Mouse (Mus musculus): Measurements from ENCODE around the gene Slit3. TPM values are rescaled to one million over a fixed set of nuclear protein-coding genes. Genes with fewer than 3 reads are reported as not detected.

Slit3 gene
- polyA plus RNA-seq, 1 experiment from 2014 or later: 15.0 TPM

DNA sequence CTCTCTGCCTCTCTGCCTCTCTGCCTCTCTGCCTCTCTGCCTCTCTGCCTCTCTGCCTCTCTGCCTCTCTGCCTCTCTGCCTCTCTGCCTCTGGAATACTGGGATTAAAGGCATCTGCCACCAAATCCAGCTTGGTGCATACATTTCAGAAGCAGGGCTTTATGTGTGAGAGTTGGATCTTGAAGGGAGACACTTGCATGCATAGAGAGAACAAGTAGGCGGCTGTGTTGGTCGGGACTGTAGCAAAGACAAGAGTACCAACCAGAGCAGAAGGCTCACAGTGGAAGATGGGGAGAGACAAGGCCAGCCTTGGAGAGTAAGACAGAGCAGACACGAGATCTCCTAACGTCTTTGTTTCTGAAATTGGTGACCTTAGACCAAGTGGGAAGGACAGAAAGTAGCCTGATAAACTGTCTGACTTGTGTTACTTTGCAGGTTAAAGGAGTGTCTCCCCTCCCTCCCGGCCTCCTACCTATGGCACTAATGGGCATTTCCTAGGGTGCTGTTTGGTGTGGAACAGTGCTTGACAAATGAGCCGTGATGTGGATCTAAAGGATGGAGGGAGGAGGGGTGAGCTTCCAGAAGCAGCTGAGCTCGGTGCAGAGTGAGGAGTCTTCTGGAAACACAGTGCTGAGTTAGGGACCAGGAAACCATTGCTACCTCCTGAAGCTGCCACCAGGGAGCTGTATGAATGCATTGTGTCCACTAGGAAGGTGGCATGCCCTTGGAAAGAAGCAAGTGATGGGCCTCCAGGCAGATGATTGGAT, 569.7 kb downstream of the Slit3 start:
- no peak for DNase-seq (ENCODE audit: low spot score)
- WGBS: 72% methylated on average over 7 of the region's 7 CpGs
- H3K36me3 ChIP-seq: peaks cover 32% of the 10 kb centered on the region
- H3K4me1 ChIP-seq: no peaks in the 10 kb centered on the region
- H3K27me3 ChIP-seq (ENCODE audit: low read depth, poor library complexity, severe bottlenecking): peaks cover 15% of the 10 kb centered on the region
- H3K4me3 ChIP-seq: no peak overlapping the region
- no peaks in the 10 kb centered on the region for H3K9me3 ChIP-seq (replicated peaks)
- no peak overlapping the region for H3K27ac ChIP-seq (replicated peaks)

DNA sequence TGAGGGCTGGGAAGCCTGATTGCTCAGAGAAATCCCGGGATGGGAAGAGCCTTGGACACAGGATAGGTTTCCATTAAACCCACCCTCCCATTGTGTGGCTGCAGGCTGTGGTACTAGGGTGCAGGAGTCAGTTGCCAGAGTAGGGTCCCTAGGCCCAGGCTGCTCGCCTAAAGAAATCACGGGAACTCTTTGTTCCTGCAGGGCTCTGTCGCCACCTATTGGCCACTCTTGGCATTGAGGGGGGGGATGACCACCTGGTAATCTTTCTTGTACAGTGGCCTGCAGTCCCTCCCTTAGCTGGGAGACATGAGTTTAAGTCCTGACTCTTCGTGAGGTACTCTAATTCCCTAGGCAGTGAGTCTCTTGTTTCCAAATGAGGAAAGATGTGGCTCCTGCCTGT, 572.1 kb downstream of the Slit3 start:
- DNase-seq (ENCODE audit: low spot score): peak; percentile 83
- 11% methylated on average over 5 of the region's 5 CpGs for WGBS
- no peak overlapping the region for H3K4me3 ChIP-seq

DNA sequence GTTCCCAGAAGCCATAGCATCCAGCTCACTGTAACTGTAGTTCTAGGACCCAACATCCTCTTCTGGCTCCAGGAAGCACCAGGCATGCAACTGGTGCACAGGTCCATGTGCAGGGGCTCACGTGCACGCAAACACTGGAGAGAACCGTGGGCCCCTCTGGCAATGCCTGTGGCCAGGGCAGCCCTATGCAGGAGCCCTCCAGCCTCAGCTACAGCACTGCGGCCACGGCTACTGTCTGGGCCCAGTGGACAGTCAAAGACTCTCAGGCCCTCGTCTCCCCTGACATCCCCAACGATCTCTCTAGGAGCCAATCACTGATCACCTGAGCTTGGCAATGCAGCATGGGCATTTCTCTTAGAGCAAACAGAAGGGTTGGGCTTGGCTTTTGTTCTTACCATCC, 572.6 kb downstream of the Slit3 start:
- H3K9me3 ChIP-seq (replicated peaks): no peaks in the 10 kb centered on the region
- no peak for DNase-seq (ENCODE audit: low spot score)
- peaks cover 10% of the 10 kb centered on the region for H3K36me3 ChIP-seq
- H3K4me3 ChIP-seq: no peak overlapping the region
- no peak overlapping the region for H3K27ac ChIP-seq (replicated peaks)
- WGBS: 80% methylated on average over 7 of the region's 7 CpGs
- H3K4me1 ChIP-seq: no peaks in the 10 kb centered on the region
- peaks cover 15% of the 10 kb centered on the region for H3K27me3 ChIP-seq (ENCODE audit: low read depth, poor library complexity, severe bottlenecking)

More for the DNA sequence above, 572.1 kb downstream of the Slit3 start:
- H3K27ac ChIP-seq (replicated peaks): peak overlapping the region; percentile 10
- no peaks in the 10 kb centered on the region for H3K9me3 ChIP-seq (replicated peaks)
- H3K27me3 ChIP-seq (ENCODE audit: low read depth, poor library complexity, severe bottlenecking): peaks cover 15% of the 10 kb centered on the region
- H3K4me1 ChIP-seq: no peaks in the 10 kb centered on the region
- H3K36me3 ChIP-seq: peaks cover 15% of the 10 kb centered on the region

DNA sequence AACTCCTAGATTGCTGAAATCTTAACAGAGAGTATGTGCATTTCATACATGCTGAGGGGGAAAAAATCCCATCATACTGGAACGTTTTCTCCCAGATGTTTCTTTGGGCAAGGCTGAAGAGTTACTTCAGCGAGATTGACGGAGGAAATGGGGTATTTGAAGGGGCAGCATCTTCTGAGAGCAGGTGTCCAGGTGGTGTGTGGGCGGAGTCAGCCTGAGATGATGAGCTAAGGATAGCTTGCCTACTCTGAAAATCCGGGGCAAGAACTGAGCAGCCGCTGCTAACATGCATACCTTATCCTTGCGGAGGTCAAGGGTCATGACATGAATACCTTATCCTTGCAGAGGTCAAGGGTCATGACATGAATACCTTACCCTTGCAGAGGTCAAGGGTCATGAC, 576.5 kb downstream of the Slit3 start:
- Histone ChIP-seq H3K4me3 (no peak overlapping the region), H3K27me3 (ENCODE audit: low read depth, poor library complexity, severe bottlenecking) (peaks cover 8% of the 10 kb centered on the region), H3K27ac (replicated peaks) (no peak overlapping the region), H3K4me1 (no peaks in the 10 kb centered on the region), H3K9me3 (replicated peaks) (no peaks in the 10 kb centered on the region), H3K36me3 (peaks cover 8% of the 10 kb centered on the region)
- no peak for DNase-seq (ENCODE audit: low spot score)
- WGBS: 93% methylated on average over 7 of the region's 7 CpGs

DNA sequence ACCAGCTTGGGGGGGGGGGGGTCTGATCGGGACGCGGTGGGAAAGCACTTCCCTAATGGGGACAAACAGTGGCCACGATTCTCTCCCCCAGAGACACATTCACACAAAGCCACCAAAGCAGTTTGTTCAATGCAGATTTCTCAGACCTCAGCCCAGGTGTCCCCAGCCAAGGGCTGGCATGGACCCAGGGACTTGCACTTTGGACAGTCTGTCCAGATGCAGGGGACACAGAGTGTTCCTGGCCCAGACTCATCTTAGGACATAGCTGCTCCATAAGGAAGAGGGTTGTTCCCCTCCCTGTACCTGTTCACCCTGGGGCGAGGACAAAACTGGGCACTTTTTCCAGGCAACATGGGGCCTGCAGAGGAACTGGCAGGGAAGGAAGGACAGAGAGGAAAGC, 577.9 kb downstream of the Slit3 start:
- 86% methylated on average over 5 of the region's 5 CpGs for WGBS
- peaks cover 22% of the 10 kb centered on the region for H3K36me3 ChIP-seq

DNA sequence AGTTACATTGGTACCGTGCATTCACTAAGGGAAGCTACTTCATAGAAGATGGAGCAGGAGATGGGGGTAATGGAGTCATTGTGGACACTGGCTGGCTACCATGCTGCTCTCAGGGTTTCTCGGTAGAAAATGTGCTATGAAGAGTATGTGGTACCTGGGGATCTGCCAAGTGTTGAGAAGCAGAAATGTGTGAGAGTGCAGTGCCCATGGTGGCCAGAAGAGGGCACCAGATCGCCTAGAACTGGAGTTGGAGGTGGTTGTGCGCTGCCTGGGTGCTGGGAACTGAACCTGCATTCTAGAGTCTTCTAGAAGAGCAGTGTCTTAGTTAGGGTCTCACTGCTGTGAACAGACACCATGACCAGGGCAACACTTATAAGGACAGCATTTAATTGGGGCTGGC, 582.4 kb downstream of the Slit3 start:
- DNase-seq (ENCODE audit: low spot score): no peak
- no peak overlapping the region for H3K27ac ChIP-seq (replicated peaks)

More for the DNA sequence above, 577.9 kb downstream of the Slit3 start:
- DNase-seq (ENCODE audit: low spot score): no peak
- no peak overlapping the region for H3K4me3 ChIP-seq
- H3K4me1 ChIP-seq: no peaks in the 10 kb centered on the region
- H3K27ac ChIP-seq (replicated peaks): no peak overlapping the region
- peaks cover 11% of the 10 kb centered on the region for H3K9me3 ChIP-seq (replicated peaks)
- H3K27me3 ChIP-seq (ENCODE audit: low read depth, poor library complexity, severe bottlenecking): no peaks in the 10 kb centered on the region

DNA sequence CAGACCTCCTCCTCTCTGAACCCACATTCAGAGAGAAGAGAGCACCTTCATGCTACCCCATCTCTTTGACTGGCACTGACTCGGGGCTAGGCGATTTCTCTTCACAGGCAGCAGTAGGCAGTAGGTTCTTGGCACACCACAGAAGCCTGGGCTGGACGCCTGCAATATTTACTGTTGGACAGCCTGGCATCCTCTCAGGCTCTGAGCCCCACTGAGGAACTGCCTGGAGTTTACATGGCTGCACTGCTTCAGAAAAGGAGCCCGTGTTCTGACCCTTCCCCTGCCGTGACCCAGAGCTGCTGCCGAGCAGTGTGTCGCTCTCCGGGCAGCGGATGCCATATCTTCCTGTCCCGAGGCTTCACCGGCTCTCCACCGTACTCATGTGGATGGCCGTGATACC, 583.4 kb downstream of the Slit3 start:
- peaks cover 50% of the 10 kb centered on the region for H3K36me3 ChIP-seq

More for the DNA sequence above, 582.4 kb downstream of the Slit3 start:
- Histone ChIP-seq H3K27me3 (ENCODE audit: low read depth, poor library complexity, severe bottlenecking) (no peaks in the 10 kb centered on the region), H3K4me1 (peaks cover 3% of the 10 kb centered on the region; the same call in 1 of the 2 replicates), H3K36me3 (peaks cover 51% of the 10 kb centered on the region), H3K9me3 (replicated peaks) (peaks cover 18% of the 10 kb centered on the region), H3K4me3 (no peak overlapping the region)
- 76% methylated on average over 4 of the region's 4 CpGs for WGBS

DNA sequence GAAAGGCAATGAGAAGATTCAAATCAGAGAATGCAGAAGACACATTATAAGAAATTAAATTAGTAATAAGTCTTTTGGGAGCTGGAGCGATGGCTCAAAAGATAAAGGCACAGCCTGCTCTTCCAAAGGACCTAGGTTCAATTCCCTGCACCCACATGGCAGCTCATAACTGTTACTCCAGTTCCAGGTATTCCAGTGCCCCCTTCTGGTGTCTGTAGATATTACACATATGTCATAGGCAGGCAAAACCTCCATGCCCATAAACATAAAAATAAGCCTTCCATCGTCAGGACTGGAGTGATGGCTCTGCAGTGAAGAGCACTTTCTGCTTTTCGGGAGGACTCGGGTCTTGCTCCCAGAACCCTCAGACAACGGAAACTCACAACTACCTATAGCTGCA, 583.9 kb downstream of the Slit3 start:
- DNase-seq (ENCODE audit: low spot score): no peak
- peaks cover 3% of the 10 kb centered on the region; the same call in 1 of the 2 replicates for H3K4me1 ChIP-seq
- H3K36me3 ChIP-seq: peaks cover 48% of the 10 kb centered on the region
- 94% methylated on average over 5 of the region's 5 CpGs for WGBS
- peaks cover 18% of the 10 kb centered on the region for H3K9me3 ChIP-seq (replicated peaks)
- no peak overlapping the region for H3K27ac ChIP-seq (replicated peaks)
- no peaks in the 10 kb centered on the region for H3K27me3 ChIP-seq (ENCODE audit: low read depth, poor library complexity, severe bottlenecking)
- H3K4me3 ChIP-seq: no peak overlapping the region

More for the DNA sequence above, 583.4 kb downstream of the Slit3 start:
- Histone ChIP-seq H3K4me3 (no peak overlapping the region), H3K9me3 (replicated peaks) (peaks cover 18% of the 10 kb centered on the region), H3K27ac (replicated peaks) (no peak overlapping the region), H3K4me1 (peaks cover 3% of the 10 kb centered on the region; the same call in 1 of the 2 replicates), H3K27me3 (ENCODE audit: low read depth, poor library complexity, severe bottlenecking) (no peaks in the 10 kb centered on the region)
- WGBS: 97% methylated on average over 13 of the region's 13 CpGs
- no peak for DNase-seq (ENCODE audit: low spot score)

DNA sequence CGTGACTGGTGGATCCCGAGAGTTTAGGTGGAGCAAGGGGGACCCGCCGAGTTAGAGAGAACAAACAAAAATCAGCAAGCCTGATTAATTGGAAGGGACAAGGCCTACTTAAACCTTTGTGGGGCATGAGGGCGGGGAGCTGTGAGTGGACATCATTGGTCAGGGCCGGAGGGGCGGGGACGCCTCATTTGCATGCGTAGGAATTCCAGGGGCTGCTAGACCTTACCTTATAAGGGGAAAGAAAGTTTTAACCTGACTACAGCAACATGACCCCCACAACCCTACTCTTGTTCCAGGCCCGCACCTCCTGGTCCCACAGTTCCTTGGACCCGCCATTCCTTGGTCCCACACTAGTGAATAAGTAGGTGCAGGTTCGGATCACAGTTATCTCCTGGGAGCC, 586.4 kb downstream of the Slit3 start:
- WGBS: 91% methylated on average over 12 of the region's 12 CpGs
- Histone ChIP-seq H3K36me3 (peaks cover 43% of the 10 kb centered on the region), H3K4me1 (peaks cover 3% of the 10 kb centered on the region; the same call in 1 of the 2 replicates), H3K4me3 (no peak overlapping the region), H3K27me3 (ENCODE audit: low read depth, poor library complexity, severe bottlenecking) (no peaks in the 10 kb centered on the region), H3K27ac (replicated peaks) (no peak overlapping the region), H3K9me3 (replicated peaks) (peaks cover 23% of the 10 kb centered on the region)
- no peak for DNase-seq (ENCODE audit: low spot score)

DNA sequence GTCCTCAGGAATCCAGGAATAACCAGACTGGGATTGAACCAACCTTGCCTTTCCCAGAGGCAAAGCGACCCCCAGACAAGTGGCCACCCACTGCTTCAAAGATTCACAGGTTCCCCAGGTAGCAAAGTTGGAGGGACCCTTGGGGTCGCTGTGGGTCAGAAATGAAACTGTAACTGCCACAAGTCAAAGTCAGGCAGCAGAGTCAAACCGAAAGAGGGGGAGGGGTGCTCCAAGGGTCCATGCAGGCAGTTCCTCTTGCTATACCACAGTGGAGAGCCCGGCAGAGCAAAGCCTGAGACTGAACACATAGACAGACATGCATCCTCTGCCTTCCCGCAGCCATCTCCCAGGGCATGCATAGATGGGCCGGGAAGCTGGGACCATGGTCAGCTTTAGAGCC, 590.3 kb downstream of the Slit3 start:
- Histone ChIP-seq H3K9me3 (replicated peaks) (peaks cover 5% of the 10 kb centered on the region; the same call in 1 of the 2 replicates), H3K27ac (replicated peaks) (no peak overlapping the region), H3K36me3 (peaks cover 13% of the 10 kb centered on the region), H3K4me3 (no peak overlapping the region), H3K4me1 (peaks cover under 1% of the 10 kb centered on the region; the same call in 1 of the 2 replicates), H3K27me3 (ENCODE audit: low read depth, poor library complexity, severe bottlenecking) (no peaks in the 10 kb centered on the region)
- DNase-seq (ENCODE audit: low spot score): no peak
- WGBS: 78% methylated on average over 6 of the region's 6 CpGs

DNA sequence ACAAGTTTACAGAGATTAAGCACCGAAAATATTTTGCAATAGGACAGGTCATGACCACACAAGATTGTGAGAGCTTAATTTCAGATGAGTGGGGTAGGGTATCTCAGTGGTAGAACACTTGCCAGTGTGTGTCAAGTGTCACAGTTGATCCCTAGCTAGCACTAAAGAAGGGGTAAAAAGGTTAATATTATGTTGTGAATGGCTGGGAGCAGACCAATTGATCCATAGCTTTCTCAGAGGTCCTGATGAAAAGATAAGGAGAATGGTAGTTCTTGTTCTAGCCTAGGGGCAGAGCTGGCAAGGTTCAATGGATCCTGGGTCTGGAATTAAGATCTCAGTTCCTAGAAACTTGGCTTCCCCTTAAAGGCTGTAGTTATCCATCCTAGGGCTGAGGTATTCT, 597.9 kb downstream of the Slit3 start:
- 84% methylated on average over 1 of the region's 1 CpGs for WGBS
- Histone ChIP-seq H3K4me3 (no peak overlapping the region), H3K36me3 (no peaks in the 10 kb centered on the region), H3K4me1 (no peaks in the 10 kb centered on the region), H3K27ac (replicated peaks) (no peak overlapping the region), H3K27me3 (ENCODE audit: low read depth, poor library complexity, severe bottlenecking) (no peaks in the 10 kb centered on the region), H3K9me3 (replicated peaks) (no peaks in the 10 kb centered on the region)
- no peak for DNase-seq (ENCODE audit: low spot score)

DNA sequence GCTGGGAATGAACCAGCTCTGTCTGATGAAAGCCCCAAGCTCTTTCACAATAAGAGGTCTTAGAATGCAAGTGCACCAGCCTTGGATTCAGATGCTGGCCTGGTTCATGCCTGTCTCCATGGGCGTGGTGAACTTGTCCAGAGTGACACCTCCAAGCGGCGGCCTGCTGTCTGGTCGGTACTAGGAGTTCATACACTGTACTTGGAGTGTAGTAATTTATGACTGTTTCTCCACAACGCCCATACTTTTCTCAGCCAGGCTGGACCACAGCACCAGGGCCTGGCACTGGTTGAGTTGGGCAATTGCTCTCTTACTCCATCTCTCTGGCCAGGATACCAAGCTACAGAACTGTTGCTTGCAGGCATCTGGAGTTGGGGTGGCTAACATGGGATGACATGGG, 602.9 kb downstream of the Slit3 start:
- H3K9me3 ChIP-seq (replicated peaks): no peaks in the 10 kb centered on the region
- DNase-seq (ENCODE audit: low spot score): no peak
- no peaks in the 10 kb centered on the region for H3K36me3 ChIP-seq
- H3K4me1 ChIP-seq: no peaks in the 10 kb centered on the region
- H3K4me3 ChIP-seq: no peak overlapping the region
- no peaks in the 10 kb centered on the region for H3K27me3 ChIP-seq (ENCODE audit: low read depth, poor library complexity, severe bottlenecking)
- no peak overlapping the region for H3K27ac ChIP-seq (replicated peaks)
- WGBS: 89% methylated on average over 5 of the region's 5 CpGs

DNA sequence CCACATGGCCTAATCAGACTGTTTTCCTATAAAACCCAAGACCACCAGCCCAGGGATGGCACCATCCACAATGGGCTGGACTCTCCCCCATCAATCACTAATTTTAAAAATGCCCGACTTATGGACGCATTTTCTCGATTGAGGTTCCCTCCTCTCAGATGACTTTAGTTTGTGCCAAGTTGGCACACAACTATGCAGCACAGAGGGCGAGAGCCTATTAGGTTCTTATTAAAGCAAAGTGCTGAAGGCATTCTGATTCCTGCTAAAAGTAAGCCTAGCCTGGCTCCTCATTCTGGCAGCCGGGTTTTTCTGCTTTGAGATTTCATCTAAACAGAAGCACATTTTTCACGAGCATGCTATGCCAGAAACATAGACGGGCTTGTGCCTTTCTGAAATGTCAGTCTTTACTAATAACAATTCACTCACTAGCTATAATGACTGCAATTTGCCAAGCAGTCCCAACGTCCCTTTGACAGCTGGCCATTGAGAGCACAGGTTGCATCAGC, 605.4 kb downstream of the Slit3 start:
- no peak overlapping the region for H3K4me3 ChIP-seq
- no peaks in the 10 kb centered on the region for H3K9me3 ChIP-seq (replicated peaks)
- 89% methylated on average over 8 of the region's 8 CpGs for WGBS
- H3K27ac ChIP-seq (replicated peaks): no peak overlapping the region
- no peaks in the 10 kb centered on the region for H3K27me3 ChIP-seq (ENCODE audit: low read depth, poor library complexity, severe bottlenecking)
- no peak for DNase-seq (ENCODE audit: low spot score)
- no peaks in the 10 kb centered on the region for H3K36me3 ChIP-seq
- H3K4me1 ChIP-seq: no peaks in the 10 kb centered on the region

Measured in midbrain, embryonic 10.5 days (tissue).